Mouse (Mus musculus): ENCODE data around the gene Magt1. TPM values are rescaled to one million over a fixed set of nuclear protein-coding genes. Genes with fewer than 3 reads are reported as not detected.
A peak's percentile ranks its signal among the peaks of the same experiment; 100 is the strongest.
"Not testable (repeated sequence)": the region's sequence is repeated elsewhere in the genome, so short reads cannot be mapped to it uniquely, and the experiment has no call there.

Gene Magt1
- polyA plus RNA-seq, 1 experiment from 2014 or later = 19.0 TPM

GRCm38 (mm10) chrX:105928861-105929477 lies 82.7 kb downstream of the Magt1 start, which contains the start of gene Atrx:
Atrx (minus strand) TSS chrX:105929403.
- Histone ChIP-seq H3K36me3 (ENCODE audit: control insufficient read depth, insufficient read depth, low read length) (no peaks in the 10 kb centered on the region), H3K4me3 (ENCODE audit: low read depth, low read length) (peak within 1 kb of the TSS; percentile 64), H3K27me3 (ENCODE audit: control insufficient read depth, insufficient read depth, low read depth, low read length) (no peaks in the 10 kb centered on the region), H3K9me3 (replicated peaks; ENCODE audit: control insufficient read depth, low read length, poor library complexity, severe bottlenecking) (no peaks in the 10 kb centered on the region), H3K9ac (ENCODE audit: low read depth, low read length) (peak within 1 kb of the TSS; percentile 85), H3K4me1 (ENCODE audit: control insufficient read depth, insufficient read depth, low read length) (peaks cover 11% of the 10 kb centered on the region; the same call in 1 of the 2 replicates), H3K27ac (ENCODE audit: low read length) (peak within 1 kb of the TSS; percentile 94), H3K4me2 (ENCODE audit: low read length) (peak within 1 kb of the TSS; percentile 55)
- 18% methylated on average over 42 of the region's 42 CpGs for WGBS
- ATAC-seq = peak; percentile 96

DNA sequence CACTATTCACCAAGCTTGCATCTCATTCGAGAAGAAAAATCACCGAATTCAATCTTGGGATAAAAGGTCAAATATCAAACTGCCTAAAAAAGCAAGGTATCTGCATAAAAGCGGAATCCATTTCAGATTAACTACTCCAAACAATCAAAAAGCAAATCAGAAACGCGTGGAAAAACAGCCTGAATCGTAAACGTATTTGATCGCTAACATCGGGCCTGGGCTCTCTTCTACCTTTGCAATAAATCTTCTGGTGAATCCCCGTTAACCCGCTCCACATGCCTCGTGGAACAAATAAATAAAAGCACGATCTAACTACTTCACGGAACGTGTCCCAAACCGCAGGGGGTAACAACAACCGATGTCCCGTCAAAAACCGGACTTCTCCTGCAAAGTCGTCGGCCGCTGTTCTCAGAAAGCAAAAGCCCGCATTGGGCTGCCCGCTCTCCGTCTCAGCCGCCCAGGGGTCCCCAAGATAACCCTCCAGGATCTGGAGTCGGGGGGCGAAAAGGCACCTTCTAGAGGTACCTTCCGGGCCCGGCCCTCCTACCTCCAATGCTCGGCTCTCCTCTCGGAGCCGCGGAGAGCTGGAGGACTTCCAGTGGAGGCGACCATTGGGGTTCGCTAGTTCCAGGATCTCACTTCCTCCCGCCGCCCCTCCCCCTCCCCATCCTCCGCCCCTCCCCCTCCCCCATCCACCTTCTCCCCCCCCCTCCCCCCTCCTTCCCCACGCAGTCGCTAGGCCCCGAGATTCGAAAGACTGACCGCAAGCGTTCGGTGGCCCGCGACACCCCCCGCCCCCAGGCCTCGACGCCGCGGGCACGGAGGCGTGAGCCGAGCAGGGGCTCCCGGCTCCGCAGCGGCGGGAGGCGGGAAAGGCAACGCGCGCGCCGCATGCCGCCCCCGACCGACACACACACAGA lies 83.5 kb downstream of the Magt1 start:
- peak; percentile 65 for ATAC-seq
- Histone ChIP-seq H3K4me2 (ENCODE audit: low read length) (peak overlapping the region; percentile 55), H3K4me1 (ENCODE audit: control insufficient read depth, insufficient read depth, low read length) (peaks cover 11% of the 10 kb centered on the region; the same call in 1 of the 2 replicates), H3K36me3 (ENCODE audit: control insufficient read depth, insufficient read depth, low read length) (no peaks in the 10 kb centered on the region), H3K9ac (ENCODE audit: low read depth, low read length) (peak overlapping the region; percentile 85), H3K9me3 (replicated peaks; ENCODE audit: control insufficient read depth, low read length, poor library complexity, severe bottlenecking) (no peaks in the 10 kb centered on the region), H3K4me3 (ENCODE audit: low read depth, low read length) (peak overlapping the region; percentile 64), H3K27me3 (ENCODE audit: control insufficient read depth, insufficient read depth, low read depth, low read length) (no peaks in the 10 kb centered on the region), H3K27ac (ENCODE audit: low read length) (peak overlapping the region; percentile 94)
- 20% methylated on average over 48 of the region's 69 CpGs for WGBS

DNA sequence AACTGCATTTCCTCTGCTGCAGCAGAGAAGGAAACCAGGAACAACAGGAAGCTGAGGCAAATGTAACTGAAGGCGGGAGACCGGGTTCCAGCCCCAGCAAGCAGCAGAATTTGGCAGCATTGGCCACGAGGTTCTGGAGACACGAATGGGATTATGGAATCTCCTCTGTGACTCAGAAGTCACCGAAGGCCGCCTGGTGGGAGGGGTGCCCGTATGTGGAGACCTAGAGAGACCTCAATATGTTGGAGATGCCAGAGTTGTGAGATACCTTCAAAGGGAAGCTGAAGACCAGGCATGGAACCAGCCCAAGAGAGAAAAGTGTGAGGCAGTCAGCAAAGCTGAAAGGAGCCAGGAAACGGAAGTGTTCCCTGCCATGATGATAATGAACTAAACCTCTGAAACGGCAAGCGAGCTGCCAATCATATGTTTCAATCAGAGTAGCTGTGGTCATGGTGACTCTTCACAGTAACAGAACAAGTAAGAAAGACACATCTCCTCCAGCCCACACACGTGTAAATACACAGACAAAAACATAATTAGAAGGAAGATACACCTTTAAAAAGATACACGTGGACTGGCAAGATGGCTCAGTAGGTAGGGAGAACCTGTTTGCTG lies 85.5 kb downstream of the Magt1 start:
- H3K36me3 ChIP-seq (ENCODE audit: control insufficient read depth, insufficient read depth, low read length) = no peaks in the 10 kb centered on the region
- no peak for ATAC-seq
- no peak overlapping the region for H3K4me3 ChIP-seq (ENCODE audit: low read depth, low read length)

GRCm38 (mm10) chrX:105924326-105925070 lies 87.2 kb downstream of the Magt1 start:
- no peak for ATAC-seq
- Histone ChIP-seq H3K36me3 (ENCODE audit: control insufficient read depth, insufficient read depth, low read length) (no peaks in the 10 kb centered on the region), H3K4me1 (ENCODE audit: control insufficient read depth, insufficient read depth, low read length) (peaks cover 11% of the 10 kb centered on the region; the same call in 1 of the 2 replicates), H3K4me3 (ENCODE audit: low read depth, low read length) (no peak overlapping the region), H3K9ac (ENCODE audit: low read depth, low read length) (no peak overlapping the region), H3K9me3 (replicated peaks; ENCODE audit: control insufficient read depth, low read length, poor library complexity, severe bottlenecking) (no peaks in the 10 kb centered on the region), H3K27me3 (ENCODE audit: control insufficient read depth, insufficient read depth, low read depth, low read length) (no peaks in the 10 kb centered on the region), H3K4me2 (ENCODE audit: low read length) (no peak overlapping the region), H3K27ac (ENCODE audit: low read length) (no peak overlapping the region)
- 80% methylated on average over 5 of the region's 5 CpGs for WGBS

More for the DNA sequence above, 85.5 kb downstream of the Magt1 start:
- Histone ChIP-seq H3K27me3 (ENCODE audit: control insufficient read depth, insufficient read depth, low read depth, low read length) (no peaks in the 10 kb centered on the region), H3K27ac (ENCODE audit: low read length) (no peak overlapping the region), H3K4me1 (ENCODE audit: control insufficient read depth, insufficient read depth, low read length) (peaks cover 11% of the 10 kb centered on the region; the same call in 1 of the 2 replicates), H3K4me2 (ENCODE audit: low read length) (peak overlapping the region; percentile 55), H3K9me3 (replicated peaks; ENCODE audit: control insufficient read depth, low read length, poor library complexity, severe bottlenecking) (no peaks in the 10 kb centered on the region), H3K9ac (ENCODE audit: low read depth, low read length) (no peak overlapping the region)
- WGBS = 76% methylated on average over 12 of the region's 12 CpGs

DNA sequence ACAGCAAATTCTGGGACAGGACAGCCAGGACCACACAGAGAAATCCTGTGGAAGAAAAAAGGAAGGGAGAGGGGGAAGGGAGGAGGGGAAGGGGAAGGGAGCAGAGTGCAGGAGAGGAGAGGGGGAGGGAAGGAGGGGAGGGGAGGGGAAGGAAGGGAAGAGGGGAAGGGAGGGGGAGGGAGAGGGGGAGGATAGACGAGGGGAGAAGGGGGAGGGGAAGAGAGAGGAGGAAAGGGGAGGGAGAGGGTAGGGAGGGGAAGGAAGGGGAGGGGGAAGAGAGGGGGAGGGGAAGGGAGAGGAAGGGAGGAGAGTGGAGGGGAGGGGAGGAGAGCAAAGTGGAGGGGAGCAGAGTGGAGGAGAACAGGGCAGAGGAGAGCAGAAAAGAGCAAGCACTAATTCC lies 87.8 kb downstream of the Magt1 start:
- no peak for ATAC-seq
- no peak overlapping the region for H3K4me3 ChIP-seq (ENCODE audit: low read depth, low read length)
- no peaks in the 10 kb centered on the region for H3K27me3 ChIP-seq (ENCODE audit: control insufficient read depth, insufficient read depth, low read depth, low read length)
- H3K27ac ChIP-seq (ENCODE audit: low read length) = no peak overlapping the region
- H3K36me3 ChIP-seq (ENCODE audit: control insufficient read depth, insufficient read depth, low read length) = no peaks in the 10 kb centered on the region
- no peaks in the 10 kb centered on the region for H3K9me3 ChIP-seq (replicated peaks; ENCODE audit: control insufficient read depth, low read length, poor library complexity, severe bottlenecking)
- peaks cover 11% of the 10 kb centered on the region; the same call in 1 of the 2 replicates for H3K4me1 ChIP-seq (ENCODE audit: control insufficient read depth, insufficient read depth, low read length)
- H3K9ac ChIP-seq (ENCODE audit: low read depth, low read length) = no peak overlapping the region
- WGBS = no CpG with 5 or more reads among the region's 1 CpGs
- H3K4me2 ChIP-seq (ENCODE audit: low read length) = no peak overlapping the region

DNA sequence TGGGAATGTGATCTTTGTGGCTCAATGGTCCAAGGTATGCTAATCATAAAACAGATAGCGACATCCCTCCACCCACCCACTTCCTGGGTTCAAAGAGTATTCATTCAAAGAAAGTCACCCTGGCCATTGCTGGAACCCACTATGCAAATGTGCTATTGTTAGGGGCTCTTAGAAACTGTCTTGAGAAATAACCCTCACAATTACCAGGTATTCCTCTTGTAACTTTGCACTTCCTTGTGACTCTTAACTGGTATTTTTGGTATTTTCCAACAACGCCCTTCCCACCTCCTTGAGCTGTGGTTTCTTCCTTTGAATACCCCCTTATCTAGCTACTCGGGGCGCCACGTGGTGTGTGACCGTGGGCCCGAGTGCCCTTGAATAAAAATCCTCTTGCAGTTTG lies 88.7 kb downstream of the Magt1 start:
- not testable (repeated sequence) for H3K4me2 ChIP-seq (ENCODE audit: low read length); H3K36me3 ChIP-seq (ENCODE audit: control insufficient read depth, insufficient read depth, low read length); H3K9me3 ChIP-seq (replicated peaks; ENCODE audit: control insufficient read depth, low read length, poor library complexity, severe bottlenecking); ATAC-seq; H3K27ac ChIP-seq (ENCODE audit: low read length); H3K4me3 ChIP-seq (ENCODE audit: low read depth, low read length); H3K9ac ChIP-seq (ENCODE audit: low read depth, low read length); H3K27me3 ChIP-seq (ENCODE audit: control insufficient read depth, insufficient read depth, low read depth, low read length)
- WGBS = 93% methylated on average over 7 of the region's 7 CpGs
- peaks cover 11% of the 10 kb centered on the region; the same call in 1 of the 2 replicates for H3K4me1 ChIP-seq (ENCODE audit: control insufficient read depth, insufficient read depth, low read length)

DNA sequence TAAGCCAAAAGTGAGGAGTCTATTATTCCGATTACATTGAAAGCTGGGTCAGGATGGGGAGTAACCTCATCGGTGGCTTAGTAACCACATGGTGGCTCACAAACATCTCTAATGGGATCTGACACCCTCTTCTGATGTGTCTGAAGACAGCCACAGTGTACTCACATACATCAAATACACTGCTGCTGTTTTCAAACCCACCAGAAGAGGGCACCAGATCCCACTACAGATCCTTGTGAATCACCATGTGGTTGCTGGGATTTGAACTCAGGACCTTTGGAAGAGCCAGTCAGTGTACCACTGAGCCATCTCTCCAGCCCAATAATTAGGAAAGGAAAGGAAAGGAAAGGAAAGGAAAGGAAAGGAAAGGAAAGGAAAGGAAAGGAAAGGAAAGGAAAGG lies 90.3 kb downstream of the Magt1 start:
- H3K27me3 ChIP-seq (ENCODE audit: control insufficient read depth, insufficient read depth, low read depth, low read length) = no peaks in the 10 kb centered on the region
- H3K27ac ChIP-seq (ENCODE audit: low read length) = no peak overlapping the region
- H3K36me3 ChIP-seq (ENCODE audit: control insufficient read depth, insufficient read depth, low read length) = no peaks in the 10 kb centered on the region
- 92% methylated on average over 2 of the region's 2 CpGs for WGBS
- no peak overlapping the region for H3K9ac ChIP-seq (ENCODE audit: low read depth, low read length)
- H3K4me1 ChIP-seq (ENCODE audit: control insufficient read depth, insufficient read depth, low read length) = peaks cover 6% of the 10 kb centered on the region; the same call in 1 of the 2 replicates
- no peak for ATAC-seq
- H3K4me3 ChIP-seq (ENCODE audit: low read depth, low read length) = no peak overlapping the region
- H3K9me3 ChIP-seq (replicated peaks; ENCODE audit: control insufficient read depth, low read length, poor library complexity, severe bottlenecking) = no peaks in the 10 kb centered on the region
- no peak overlapping the region for H3K4me2 ChIP-seq (ENCODE audit: low read length)

All from midbrain, embryonic 16.5 days (tissue).